Mouse (Mus musculus) CD8-positive naive resting alpha-beta T cell, adult 2 months (primary cell): ENCODE results near the gene Prr14l.
"Not testable (repeated sequence)": the region's sequence is repeated elsewhere in the genome, so short reads cannot be mapped to it uniquely, and the experiment has no call there.

Source experiments
- DNase-seq, 2 experiments: peaks; one replicate each; pipeline ENCODE4 v3.0.0; 2022; ENCODE audit warnings: low read depth in 2 of 2, low spot score in 2 of 2

Prr14l gene

DNA sequence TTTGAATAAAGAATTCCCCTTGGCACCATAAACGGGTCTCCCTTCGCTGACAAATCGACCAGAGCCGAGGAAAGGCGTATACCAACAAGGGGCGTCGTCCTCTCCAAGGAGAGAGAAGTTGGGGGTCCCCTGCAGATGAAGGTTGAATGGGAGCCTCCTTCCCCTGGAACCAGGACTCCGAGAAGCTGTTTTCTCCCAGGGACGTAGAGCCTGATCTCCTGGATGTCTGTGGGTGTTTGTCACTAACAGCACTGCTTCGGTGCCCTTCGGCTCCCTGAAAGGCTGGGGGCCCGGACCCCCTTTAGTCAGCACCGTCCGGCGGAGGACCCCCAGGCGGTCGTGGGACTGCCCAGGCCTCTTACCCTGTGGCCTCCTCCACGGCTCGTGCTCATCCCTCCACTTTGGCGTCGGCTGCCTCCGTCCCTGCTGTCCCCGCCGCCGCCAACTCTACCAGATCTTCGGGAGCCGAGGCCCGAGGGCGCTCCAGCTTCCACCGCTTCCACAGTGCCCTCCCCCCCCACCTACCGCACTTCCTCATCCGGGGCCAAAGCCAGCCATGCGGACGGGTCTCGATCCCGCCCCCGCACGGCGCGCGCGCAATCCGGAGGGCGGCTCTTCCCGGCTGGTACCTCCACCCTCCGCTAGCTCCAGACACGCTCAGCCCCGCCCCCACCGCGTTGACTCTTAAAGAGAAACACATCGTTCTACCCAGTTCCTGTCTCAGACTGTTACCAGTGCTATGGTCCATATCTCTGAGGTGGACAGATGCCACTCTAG, at the start of gene Prr14l:
Gene Prr14l (minus strand): TSS at position 526 of the 777 bp plus-strand sequence.
- peak; percentile 98 to 100 for DNase-seq

DNA sequence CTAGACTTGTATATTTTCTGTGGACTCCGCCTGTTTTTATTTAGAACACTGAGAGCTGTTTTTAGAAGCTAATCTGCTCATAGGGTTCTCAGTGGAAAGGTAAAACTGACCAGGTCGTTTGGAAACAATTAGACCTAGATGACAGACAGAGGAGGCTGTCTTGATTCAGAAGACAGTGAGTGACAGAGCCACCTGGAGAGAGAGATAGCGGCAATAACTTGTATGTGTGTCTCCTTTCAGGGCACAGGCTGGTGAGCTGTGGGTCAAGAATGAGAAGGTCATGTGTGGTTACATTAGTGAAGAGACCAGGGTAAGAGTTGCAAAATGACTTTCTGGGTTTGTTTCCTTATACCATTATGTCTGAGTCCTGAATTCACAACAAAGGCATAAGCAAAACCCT, 32.7 kb upstream of the Prr14l start:
- no peak for DNase-seq

DNA sequence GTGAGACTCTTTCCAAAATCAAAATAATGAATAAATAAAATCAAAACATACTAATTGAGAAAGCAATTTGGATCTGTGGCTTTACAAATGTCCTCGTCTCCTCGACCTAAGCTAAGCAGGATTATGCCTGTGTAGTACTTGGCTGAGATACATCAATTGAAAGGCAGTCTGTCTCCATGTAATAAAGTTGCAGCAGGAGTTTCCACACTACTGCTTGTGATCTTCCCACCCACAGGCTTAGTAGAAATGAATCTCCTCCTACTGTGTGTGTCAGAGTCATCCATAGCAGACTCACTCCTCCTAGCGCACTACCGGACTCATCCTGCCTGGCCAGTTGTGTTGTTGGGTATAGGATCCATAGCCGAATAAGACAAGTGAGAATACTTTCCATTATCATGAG, 18.3 kb upstream of the Prr14l start:
- DNase-seq, result no peak

DNA sequence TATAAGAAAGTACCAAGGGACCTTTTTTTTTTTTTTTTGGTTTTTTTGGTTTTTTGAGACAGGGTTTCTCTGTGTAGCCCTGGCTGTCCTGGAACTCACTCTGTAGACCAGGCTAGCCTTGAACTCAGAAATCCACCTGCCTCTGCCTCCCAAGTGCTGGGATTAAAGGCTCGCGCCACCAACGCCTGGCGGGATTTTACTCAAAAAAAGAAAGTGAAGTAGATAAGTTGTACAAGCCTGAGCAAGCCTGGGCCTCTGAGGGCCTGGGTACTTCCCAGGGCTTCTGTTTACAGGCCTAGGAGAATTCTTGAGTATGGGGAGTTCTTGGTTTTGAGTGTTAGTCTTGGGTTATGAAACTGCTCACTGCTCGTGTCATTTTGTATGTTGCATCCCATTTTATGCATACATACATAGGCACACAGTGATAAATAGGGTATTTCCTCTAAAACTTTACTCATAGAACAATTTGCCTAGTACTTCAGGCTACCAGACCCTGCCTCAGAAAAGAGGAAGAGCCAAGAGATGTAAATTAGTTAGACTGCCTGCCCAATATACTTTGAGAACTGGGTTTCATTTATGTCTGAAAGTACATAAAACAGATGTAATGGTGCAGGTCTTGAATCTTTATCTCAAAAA, 15.5 kb upstream of the Prr14l start:
- no peak for DNase-seq

DNA sequence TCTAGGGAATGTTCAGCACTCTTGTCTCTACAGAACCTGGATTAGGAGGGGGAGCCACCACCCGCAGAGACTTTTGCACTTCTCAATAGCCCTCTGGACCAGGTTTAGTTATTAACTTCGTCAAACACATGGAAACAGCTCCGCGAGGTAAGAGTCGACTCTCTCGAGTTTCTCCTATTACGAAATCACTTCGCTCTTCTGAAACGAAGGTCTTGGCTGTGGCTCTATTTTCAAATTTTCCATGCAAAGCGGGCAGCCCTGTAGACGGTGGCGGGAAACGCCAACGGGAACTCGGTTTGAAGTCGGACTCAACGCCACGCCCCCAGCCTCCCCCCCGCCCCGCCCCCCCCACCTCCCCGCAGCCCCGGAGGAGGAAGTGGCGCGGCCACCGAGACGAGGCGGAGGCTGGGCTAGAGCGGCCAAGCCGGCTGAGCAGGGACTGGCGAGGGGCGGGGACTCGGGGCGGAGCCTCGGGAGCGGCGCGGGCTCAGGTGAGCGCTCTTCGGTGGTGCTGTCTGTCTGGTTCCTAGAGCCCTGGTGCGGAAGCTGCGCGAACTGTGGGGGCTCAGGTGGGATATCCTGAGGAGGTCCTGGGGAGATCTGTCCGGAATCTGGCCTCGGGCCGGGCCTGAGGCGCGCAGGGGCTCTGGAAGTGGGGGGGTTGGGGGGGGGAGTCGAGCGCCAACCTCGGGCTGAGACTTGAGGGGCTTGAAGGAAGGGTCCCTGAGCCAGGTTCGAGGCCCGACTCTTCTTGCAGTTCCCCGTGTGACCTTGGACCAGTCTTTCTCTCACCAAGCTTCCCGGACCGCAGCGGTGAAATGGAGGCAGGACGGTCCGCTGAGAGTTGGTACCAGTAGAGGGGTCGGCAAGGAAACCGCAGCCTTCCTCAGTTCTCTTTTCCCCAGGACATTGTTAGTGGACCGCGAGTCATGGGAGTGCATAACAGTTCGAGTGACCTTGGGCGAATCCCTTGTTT, 9.5 kb upstream of the Prr14l start, which contains the start of gene Depdc5:
Gene Depdc5 (plus strand): TSS at position 449 of the 976 bp plus-strand sequence.
- peak; percentile 94 to 96 for DNase-seq

DNA sequence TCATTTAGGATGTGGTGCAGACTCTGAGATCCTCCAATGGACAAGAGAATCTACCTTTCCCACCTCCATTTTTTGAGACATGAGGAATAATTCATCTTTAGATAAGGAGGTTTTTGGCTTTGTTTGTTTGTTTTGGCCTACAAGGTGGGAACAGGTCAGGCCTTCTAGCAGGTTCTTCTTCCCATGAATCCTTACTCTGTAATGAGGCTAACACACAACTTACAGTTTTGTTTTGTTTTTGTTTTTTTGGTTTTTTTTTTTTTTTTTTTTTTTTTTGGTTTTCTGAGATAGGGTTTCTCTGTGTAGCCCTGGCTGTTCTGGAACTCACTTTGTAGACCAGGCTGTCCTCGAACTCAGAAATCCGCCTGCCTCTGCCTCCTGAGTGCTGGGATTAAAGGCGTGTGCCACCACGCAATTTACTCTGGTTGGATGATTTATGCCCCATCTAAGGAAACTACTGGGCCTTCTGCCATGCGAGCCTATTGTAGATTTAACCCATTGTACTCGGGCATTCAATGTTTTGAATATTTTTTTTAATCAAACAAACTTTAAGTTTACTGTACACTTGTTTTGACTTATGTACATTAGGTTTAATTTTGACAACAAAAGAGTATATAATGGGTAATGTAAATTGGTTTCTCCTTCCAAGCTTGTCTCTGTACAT, 8.5 kb upstream of the Prr14l start:
- no peak for DNase-seq

DNA sequence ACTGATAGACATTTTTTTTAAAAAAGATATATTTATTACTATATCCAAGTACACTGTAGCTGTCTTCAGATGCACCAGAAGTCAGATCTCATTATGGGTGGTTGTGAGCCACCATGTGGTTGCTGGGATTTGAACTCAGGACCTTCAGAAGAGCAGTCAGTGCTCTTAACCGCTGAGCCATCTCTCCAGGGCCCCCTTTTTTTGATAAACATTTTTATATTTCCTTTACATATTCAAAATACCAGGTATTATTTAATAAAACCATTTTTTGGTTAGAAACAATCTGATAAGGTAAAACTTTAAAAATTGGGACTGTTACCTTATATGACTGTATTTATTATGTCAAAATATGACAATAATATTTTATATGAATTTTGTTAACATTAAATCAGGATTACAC, 7.0 kb upstream of the Prr14l start:
- no peak for DNase-seq

DNA sequence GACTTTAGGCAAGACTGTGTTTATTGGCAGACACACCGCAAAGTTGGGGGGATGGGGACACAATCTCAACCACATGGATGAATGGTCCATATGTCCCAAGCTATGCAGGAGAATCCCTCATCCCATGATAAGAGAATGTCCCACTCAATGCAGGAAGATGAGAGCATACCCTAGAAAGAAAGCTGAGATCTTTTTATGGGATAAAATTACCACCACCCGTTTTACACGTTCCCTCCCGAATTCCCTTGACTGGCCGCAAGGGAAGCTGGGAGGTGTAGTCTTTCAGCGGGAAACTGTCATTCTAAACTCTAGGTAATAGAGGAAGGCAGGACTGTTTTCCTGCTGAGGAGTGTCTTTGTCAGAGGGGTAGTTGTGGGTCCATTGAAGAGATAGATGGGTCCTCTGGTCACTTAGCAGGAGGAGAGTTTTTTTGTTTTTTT, 3.7 kb upstream of the Prr14l start:
- no peak for DNase-seq

DNA sequence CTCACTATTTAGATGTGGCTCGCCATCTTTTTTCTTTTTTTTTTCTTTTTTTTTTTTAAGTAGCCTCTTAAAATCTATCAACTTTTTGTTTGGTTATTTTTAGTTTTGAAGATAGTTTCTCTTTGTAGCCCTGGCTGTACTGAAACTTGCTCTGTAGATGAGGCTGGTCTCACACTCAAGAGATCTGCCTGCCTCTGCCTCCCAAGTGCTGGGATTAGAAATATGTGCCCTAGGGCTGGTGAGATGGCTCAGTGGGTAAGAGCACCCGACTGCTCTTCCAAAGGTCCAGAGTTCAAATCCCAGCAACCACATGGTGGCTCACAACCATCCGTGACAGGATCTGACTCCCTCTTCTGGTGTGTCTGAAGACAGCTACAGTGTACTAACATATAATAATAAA, 1.2 kb upstream of the Prr14l start:
- not testable (repeated sequence) for DNase-seq

DNA sequence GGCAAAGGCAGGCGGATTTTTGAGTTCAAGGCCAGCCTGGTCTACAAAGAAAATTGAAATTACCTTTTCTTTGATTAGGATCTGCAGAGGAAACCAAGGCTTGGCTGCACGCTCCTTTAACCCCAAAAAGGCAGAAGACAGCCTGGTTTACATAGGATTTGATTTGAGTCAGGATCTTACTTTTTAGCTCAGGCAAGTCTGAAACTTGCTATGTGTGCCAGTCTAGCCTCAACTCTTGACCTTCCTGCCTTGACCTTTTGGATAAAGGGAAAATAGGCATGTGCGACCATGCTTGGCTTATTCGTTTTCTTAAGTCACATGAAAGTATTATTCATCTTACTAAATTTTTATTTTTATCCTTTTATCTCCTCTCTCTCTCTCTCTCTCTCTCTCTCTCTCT, 762 bp upstream of the Prr14l start:
- no peak for DNase-seq

DNA sequence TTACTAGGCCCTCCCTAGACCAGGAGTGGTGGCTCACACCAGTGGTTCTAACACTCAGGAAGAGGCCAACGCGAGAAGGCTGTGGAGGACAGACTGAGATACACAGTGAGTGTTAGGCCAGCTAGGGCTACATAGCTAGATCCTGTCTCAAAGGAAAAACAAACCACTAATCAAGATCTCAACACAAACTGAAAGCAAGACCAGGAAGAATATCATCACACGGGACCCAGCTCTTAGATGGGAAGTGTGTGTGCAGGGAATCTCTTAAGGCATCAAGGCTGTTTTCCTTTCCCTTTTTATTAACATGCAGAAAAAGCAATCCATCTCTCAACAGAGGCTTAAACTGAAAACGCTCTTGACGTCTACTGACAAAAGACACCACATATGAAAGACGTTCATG, 2.0 kb downstream of the Prr14l start:
- no peak for DNase-seq

DNA sequence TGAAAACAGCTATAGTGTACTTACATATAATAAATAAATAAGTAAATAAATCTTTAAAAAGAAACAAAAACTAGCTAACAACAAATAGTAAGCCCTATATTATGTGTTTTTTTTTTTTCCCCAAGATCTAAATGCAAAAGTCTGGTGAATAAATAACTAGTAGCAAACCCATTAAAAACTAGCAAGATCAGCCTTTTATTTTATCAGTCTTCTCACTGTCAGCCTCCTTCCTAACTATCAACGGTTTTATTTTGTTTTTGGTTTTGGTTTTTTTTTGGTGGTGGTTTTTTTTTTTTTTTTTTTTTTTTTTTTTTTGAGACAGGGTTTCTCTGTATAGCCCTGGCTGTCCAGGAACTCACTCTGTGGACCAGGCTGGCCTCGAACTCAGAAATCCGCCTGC, 4.5 kb downstream of the Prr14l start:
- DNase-seq, result not testable (repeated sequence)

DNA sequence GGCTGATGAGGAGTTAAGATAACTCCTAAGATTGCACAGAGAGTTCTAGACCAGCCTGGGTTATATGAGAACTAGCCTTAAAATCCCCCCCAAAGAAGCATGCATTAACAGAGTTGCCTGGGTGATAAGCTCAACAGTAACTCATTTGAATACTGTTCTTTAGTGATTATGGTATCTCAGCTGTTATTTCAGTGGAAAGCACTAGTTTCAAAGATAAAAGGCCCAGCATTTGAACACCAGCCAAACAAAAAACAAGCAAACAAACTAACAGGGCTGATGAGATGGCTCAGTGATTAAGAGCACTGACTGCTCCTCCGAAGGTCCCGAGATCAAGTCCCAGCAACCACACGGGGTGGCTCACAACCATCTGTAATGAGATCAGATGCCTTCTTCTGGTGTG, 4.9 kb downstream of the Prr14l start:
- DNase-seq, result no peak

DNA sequence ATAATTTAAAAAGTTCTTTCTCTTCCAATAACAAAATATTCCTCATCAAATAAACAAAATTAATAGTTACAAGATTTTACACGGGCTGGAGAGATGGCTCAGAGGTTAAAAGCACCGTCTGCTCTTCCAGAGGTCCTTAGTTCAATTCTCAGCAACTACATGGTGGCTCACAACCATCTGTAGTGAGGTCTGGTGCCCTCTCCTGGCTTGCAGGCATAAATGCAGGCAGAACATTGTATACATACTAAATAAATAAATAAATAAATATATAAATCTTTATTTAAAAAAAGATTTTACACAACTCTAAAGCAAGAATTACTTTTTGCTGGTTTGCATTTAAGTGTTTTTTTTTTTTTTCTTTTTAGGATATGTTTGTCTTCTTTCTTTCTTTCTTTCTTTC, 14.0 kb downstream of the Prr14l start:
- DNase-seq, result no peak

DNA sequence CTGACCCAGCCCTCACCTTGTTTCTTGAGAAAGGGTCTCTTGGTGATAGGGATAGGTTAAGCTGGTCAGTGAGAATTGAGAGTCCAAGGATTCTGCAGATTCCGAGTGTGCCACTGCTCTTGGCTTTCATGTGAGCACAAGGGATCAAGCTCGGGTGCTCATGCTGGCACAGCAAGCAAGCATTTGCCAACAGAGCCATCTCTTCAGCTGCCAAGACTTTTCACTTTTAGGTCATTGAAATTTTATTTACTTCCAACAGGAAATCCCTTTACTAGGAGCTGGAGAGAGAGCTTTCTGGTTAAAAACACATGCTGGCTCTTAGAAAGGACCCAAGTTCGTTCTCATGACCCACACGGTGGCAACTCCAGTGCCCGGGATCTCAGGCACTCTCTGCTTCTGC, 17.1 kb downstream of the Prr14l start:
- no peak for DNase-seq

DNA sequence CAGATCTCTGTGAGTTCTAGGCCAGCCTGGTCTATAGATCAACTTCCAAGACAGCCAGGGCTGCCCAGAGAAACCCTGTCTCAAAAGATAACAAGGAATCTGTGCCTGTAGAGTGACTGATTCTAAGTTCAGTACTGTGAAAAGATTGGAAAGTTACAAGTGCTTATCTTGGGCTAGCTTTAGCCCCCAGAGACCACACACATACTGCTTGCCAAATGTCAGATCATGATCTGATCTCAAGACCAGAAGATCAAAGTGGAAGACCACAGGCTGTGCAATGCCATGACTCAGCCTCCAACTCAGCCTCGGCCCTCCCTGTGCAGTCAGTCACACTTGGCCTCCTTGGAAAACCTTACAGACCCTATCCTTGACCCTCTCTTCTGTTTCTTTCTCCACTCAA, 19.6 kb downstream of the Prr14l start:
- no peak for DNase-seq

DNA sequence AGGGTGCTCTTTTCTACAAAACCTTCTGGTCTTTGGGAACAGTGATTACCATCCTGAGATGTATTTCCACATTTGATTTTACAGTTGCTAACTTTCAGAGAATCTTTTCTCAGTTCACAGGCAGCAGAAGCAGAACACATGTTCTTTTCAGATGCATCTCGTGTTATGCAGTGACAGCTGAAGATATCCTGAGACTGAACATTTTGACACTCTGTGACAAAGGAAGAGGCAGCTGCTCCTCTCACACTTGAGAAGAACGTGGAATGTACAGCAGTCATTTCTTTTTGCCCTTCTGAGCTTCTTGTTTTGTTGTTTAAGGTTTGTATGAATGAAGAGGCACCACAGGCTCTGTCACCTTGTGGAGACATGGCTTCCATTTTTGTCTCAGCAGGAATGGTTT, 24.0 kb downstream of the Prr14l start:
- no peak for DNase-seq

DNA sequence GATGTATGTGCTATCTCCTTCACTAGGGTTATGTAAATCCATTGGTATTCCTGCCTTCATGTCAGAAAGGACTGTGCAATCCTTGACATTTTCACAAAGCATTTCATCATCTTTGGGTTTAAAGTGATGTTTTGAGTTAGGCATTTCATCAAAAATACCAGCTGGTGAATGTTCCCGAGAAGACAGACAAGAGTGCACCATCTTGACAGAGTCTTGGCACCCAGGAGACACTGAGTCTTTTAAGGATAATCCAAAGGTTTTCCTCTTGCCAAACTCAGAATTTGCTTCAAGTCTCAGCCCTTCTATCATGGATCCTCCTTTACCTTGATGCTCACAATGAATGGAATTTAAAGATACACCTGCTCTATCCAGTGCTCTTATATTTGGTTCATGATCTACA, 25.3 kb downstream of the Prr14l start:
- not testable (repeated sequence) for DNase-seq

DNA sequence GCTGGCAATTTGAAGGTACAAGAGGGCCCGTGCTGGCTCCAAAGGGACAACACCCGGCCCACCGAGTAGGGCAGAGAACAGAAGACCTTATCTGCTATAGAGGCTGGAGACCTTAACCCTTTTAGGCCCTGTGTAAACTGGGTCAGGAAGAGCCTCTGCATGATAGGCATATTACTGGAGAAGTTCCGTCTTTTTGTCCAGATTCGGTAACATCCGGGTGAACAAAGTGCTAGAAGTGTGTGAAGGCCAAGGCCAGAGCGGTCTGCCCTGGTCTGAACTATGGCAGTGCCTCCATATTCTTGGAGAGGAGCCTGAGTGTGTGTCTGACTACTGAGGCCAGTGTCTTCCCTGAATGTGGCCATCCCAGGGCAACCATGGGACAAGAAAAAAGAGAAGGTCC, 27.0 kb downstream of the Prr14l start, which contains the start of gene Gm20671:
Gene Gm20671 (minus strand): TSS at position 101 of the 400 bp plus-strand sequence.
- DNase-seq, result no peak

DNA sequence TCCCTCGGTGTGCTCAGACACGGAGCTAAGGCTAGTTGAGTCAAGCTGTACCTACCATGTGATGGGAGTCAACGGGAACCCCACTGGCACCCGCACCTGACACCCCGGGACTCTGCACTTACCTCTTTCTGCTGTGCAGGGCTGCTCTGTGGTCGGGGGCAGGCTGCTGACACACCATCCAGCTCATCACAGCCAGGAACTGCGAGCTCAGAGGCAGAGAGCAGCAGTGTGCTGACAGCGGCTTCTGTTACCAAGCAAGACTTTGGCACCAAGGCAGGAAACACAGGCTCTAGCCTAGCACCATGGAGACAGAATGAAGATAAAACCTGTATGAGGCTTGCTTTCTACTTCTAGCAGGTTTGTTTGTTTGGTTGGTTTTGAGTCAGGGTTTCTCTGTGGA, 33.6 kb downstream of the Prr14l start:
- DNase-seq, result no peak

DNA sequence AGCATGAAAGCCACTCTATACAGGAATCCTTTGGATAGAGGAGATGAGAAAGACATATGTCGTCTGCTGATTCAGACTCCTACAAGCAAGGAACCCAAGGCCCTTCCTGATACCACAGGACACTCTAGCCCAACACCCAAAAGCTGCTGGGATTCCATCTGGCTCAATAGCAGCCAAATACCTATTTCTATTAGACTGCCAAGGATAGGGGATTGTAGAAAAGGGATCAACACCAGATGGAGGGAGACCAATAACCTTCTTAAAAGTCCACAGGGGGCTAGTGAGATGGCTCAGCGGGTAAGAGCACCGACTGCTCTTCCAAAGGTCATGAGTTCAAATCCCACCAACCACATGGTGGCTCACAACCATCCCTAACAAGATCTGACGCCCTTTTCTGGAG, 38.7 kb downstream of the Prr14l start:
- no peak for DNase-seq
